Mouse (Mus musculus) cerebellum, adult 2 months (tissue): ENCODE results near the gene Gm28051. TPM values are rescaled to one million over a fixed set of nuclear protein-coding genes. Genes with fewer than 3 reads are reported as not detected.

ENCODE experiments used
- DNase-seq, 2 experiments: peaks; one replicate each; pipeline ENCODE4 v3.0.0; 2021
- H3K27ac ChIP-seq: fragments of 200-500 bp; 2 replicates; pipeline ENCODE4 v1.5.1; 2012; ENCODE audit warnings: low read length, control low read depth, inconsistent platforms; ENCODE audit not compliant: insufficient read depth
- H3K27me3 ChIP-seq: fragments of 200-500 bp; 2 replicates; pipeline ENCODE4 v1.6.1; 2012; ENCODE audit warnings: inconsistent platforms, mild to moderate bottlenecking, low read length, moderate library complexity; ENCODE audit not compliant: control insufficient read depth, insufficient read depth
- H3K4me1 ChIP-seq: fragments of 200-500 bp; 2 replicates; pipeline ENCODE4 v1.6.1; 2011; ENCODE audit warnings: low read length; ENCODE audit not compliant: control insufficient read depth, insufficient read depth
- H3K4me3 ChIP-seq: fragments of 200-500 bp; replicated peaks from 2 replicates; pipeline ENCODE3; 2011; ENCODE audit warnings: mild to moderate bottlenecking, low read depth, low read length, control low read depth; ENCODE audit not compliant: insufficient read depth
- CTCF ChIP-seq: fragments of 200-500 bp; IDR thresholded peaks from 2 replicates; pipeline ENCODE4 v1.5.1; 2011; ENCODE audit warnings: low read depth, mild to moderate bottlenecking, control low read depth, low read length, moderate library complexity, borderline replicate concordance; ENCODE audit not compliant: insufficient read depth
- POLR2A ChIP-seq: fragments of 200-500 bp; IDR thresholded peaks from 2 replicates; pipeline ENCODE4 v1.6.1; 2011; ENCODE audit warnings: low read length, control low read depth, borderline replicate concordance; ENCODE audit not compliant: insufficient read depth
- WGBS: fragments of 180-500 bp; shearing (Covaris S2); methylation state at CpG from one replicate; pipeline ENCODE4 v1.1.7; 2018; 5-methylcytosine and 5-hydroxymethylcytosine counted together
- polyA plus RNA-seq: library from polyadenylated mRNA; depleted of rRNA; stranded (reverse); fragments of >200 nt; gene quantifications from 2 replicates; pipeline ENCODE4 v1.2.3, GENCODE M21; 2012

Gm28051 gene
- polyA plus RNA-seq, 1 experiment, result not detected

GRCm38 (mm10) chr12:102703441-102703840, 54.1 kb downstream of the Gm28051 start:
- WGBS, result 11% methylated on average over 6 of the region's 6 CpGs
- DNase-seq, result peak; percentile 59 to 67
- Histone ChIP-seq H3K27me3 (no peaks in the 10 kb centered on the region), H3K4me1 (peaks cover 26% of the 10 kb centered on the region), H3K27ac (peak overlapping the region; percentile 75), H3K4me3 (peak overlapping the region; percentile 86)
- TF ChIP-seq CTCF (no peak), POLR2A (no peak)

GRCm38 (mm10) chr12:102703111-102703412, 54.5 kb downstream of the Gm28051 start:
- H3K4me1 ChIP-seq, result peaks cover 29% of the 10 kb centered on the region
- peak in 1 of 2 experiments; percentile 68 for DNase-seq

GRCm38 (mm10) chr12:102702356-102703110, 55.0 kb downstream of the Gm28051 start:
- H3K4me1 ChIP-seq, result peaks cover 34% of the 10 kb centered on the region
- TF ChIP-seq CTCF, result peak; percentile 59; the same call in 1 of the 2 replicates
- no peak for TF ChIP-seq POLR2A
- H3K27ac ChIP-seq, result no peak overlapping the region; the same call in 1 of the 2 replicates

More at GRCm38 (mm10) chr12:102703111-102703412, 54.5 kb downstream of the Gm28051 start:
- 2% methylated on average over 4 of the region's 4 CpGs for WGBS
- Histone ChIP-seq H3K4me3 (peak overlapping the region; percentile 86), H3K27ac (peak overlapping the region; percentile 75), H3K27me3 (no peaks in the 10 kb centered on the region)
- TF ChIP-seq CTCF (0 out of 2 replicates have a peak, but pooled peaks have one; percentile 44), POLR2A (no peak)

GRCm38 (mm10) chr12:102701691-102702207, 55.8 kb downstream of the Gm28051 start:
- 64% methylated on average over 5 of the region's 5 CpGs for WGBS
- no peak for TF ChIP-seq CTCF
- no peak for TF ChIP-seq POLR2A
- DNase-seq, result peak in 1 of 2 experiments; percentile 34
- Histone ChIP-seq H3K27ac (no peak overlapping the region), H3K4me3 (peak overlapping the region; percentile 42), H3K27me3 (no peaks in the 10 kb centered on the region), H3K4me1 (peaks cover 42% of the 10 kb centered on the region)

More at GRCm38 (mm10) chr12:102702356-102703110, 55.0 kb downstream of the Gm28051 start:
- Histone ChIP-seq H3K4me3 (peak overlapping the region; percentile 86), H3K27me3 (no peaks in the 10 kb centered on the region)
- peak; percentile 73 to 77 for DNase-seq
- 8% methylated on average over 15 of the region's 15 CpGs for WGBS

GRCm38 (mm10) chr12:102700453-102700852, 57.1 kb downstream of the Gm28051 start:
- 73% methylated on average over 12 of the region's 12 CpGs for WGBS
- no peaks in the 10 kb centered on the region for H3K27me3 ChIP-seq
- TF ChIP-seq CTCF, result no peak
- no peak for TF ChIP-seq POLR2A
- H3K4me1 ChIP-seq, result peaks cover 54% of the 10 kb centered on the region
- DNase-seq, result no peak
- no peak overlapping the region for H3K27ac ChIP-seq
- no peak overlapping the region for H3K4me3 ChIP-seq

GRCm38 (mm10) chr12:102699156-102699555, 58.4 kb downstream of the Gm28051 start:
- Histone ChIP-seq H3K4me1 (peaks cover 66% of the 10 kb centered on the region), H3K4me3 (no peak overlapping the region), H3K27me3 (no peaks in the 10 kb centered on the region), H3K27ac (no peak overlapping the region)
- DNase-seq, result no peak
- 13% methylated on average over 1 of the region's 1 CpGs for WGBS
- no peak for TF ChIP-seq CTCF

GRCm38 (mm10) chr12:102698089-102698684, 59.4 kb downstream of the Gm28051 start:
- WGBS, result 9% methylated on average over 1 of the region's 1 CpGs

GRCm38 (mm10) chr12:102697381-102697780, 60.2 kb downstream of the Gm28051 start:
- 82% methylated on average over 7 of the region's 7 CpGs for WGBS
- DNase-seq, result no peak
- Histone ChIP-seq H3K27ac (no peak overlapping the region), H3K4me1 (peaks cover 68% of the 10 kb centered on the region), H3K27me3 (no peaks in the 10 kb centered on the region), H3K4me3 (no peak overlapping the region)
- no peak for TF ChIP-seq CTCF
- no peak for TF ChIP-seq POLR2A

More at GRCm38 (mm10) chr12:102698089-102698684, 59.4 kb downstream of the Gm28051 start:
- H3K4me1 ChIP-seq, result peaks cover 66% of the 10 kb centered on the region
- TF ChIP-seq POLR2A (no peak), CTCF (no peak)
- no peak overlapping the region for H3K4me3 ChIP-seq
- H3K27me3 ChIP-seq, result no peaks in the 10 kb centered on the region
- no peak for DNase-seq
- no peak overlapping the region for H3K27ac ChIP-seq
